21 mouse cellular contexts compared by ENCODE assay signal in the genomic region with DNA sequence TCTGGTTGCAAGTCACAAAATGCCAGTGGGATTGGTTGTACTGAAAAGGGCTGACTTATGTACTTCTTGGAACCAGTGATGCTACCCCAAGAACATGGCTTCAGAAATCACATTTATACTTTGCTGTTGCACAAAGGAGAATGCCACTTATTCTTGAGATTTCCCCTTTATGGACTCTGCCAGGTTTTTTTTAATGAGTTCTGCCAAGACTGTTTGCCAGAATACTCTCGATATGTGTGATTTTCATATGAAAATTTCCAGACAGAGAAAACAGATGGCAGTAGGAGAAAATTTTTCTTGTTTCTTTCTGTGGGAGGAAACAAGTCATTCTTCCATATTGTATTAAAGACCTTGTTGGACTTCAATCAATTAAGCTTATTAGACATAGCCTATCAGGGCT.
A peak's percentile ranks its signal among the peaks of the same experiment; 100 is the strongest.
DNase-seq lines count a peak whose midpoint lies in the region; ATAC-seq lines count a peak whose summit lies in the region.
"Had no signal": no experiment of that assay in that cellular context is flagged by ENCODE, and none has a peak within 500 bp of the region (broad histone marks: within the 10 kb centered on the region; RNA-seq: fewer than 3 reads in every experiment).

No protein-coding gene starts in this region.

- no peaks in the 10 kb centered on the region for H3K27me3 ChIP-seq in forebrain, embryonic 15.5 days
- H3K27me3 ChIP-seq in forebrain, embryonic 11.5 days (ENCODE audit: control insufficient read depth, insufficient read depth, low read length) = no peaks in the 10 kb centered on the region
- H3K27me3 ChIP-seq in heart, embryonic 12.5 days (replicated peaks) = no peaks in the 10 kb centered on the region
- H3K27me3 ChIP-seq: embryonic facial prominence, embryonic 12.5 days; embryonic facial prominence, embryonic 15.5 days; hindbrain, embryonic 12.5 days; hindbrain, embryonic 15.5 days had no signal

- no peak overlapping the region for H3K4me3 ChIP-seq in forebrain, embryonic 15.5 days
- H3K4me3 ChIP-seq in forebrain, embryonic 11.5 days (ENCODE audit: low read depth, low read length) = no peak overlapping the region
- H3K4me3 ChIP-seq in heart, embryonic 12.5 days = no peak overlapping the region
- H3K4me3 ChIP-seq: embryonic facial prominence, embryonic 12.5 days; embryonic facial prominence, embryonic 15.5 days; heart, adult 2 months; heart, embryonic 10.5 days; hindbrain, embryonic 12.5 days; hindbrain, embryonic 15.5 days had no signal

- no peaks in the 10 kb centered on the region for H3K36me3 ChIP-seq in forebrain, embryonic 15.5 days
- no peaks in the 10 kb centered on the region for H3K36me3 ChIP-seq in forebrain, embryonic 11.5 days (ENCODE audit: control insufficient read depth, insufficient read depth, low read length)
- no peaks in the 10 kb centered on the region for H3K36me3 ChIP-seq in heart, embryonic 12.5 days
- H3K36me3 ChIP-seq: embryonic facial prominence, embryonic 12.5 days; embryonic facial prominence, embryonic 15.5 days; heart, embryonic 10.5 days; hindbrain, embryonic 12.5 days; hindbrain, embryonic 15.5 days had no signal

- no peak overlapping the region for H3K4me2 ChIP-seq in forebrain, embryonic 15.5 days (replicated peaks)
- no peak overlapping the region for H3K4me2 ChIP-seq in forebrain, embryonic 11.5 days (ENCODE audit: low read depth, low read length, severe bottlenecking)
- H3K4me2 ChIP-seq in heart, embryonic 12.5 days = no peak overlapping the region
- H3K4me2 ChIP-seq: embryonic facial prominence, embryonic 12.5 days; embryonic facial prominence, embryonic 15.5 days; hindbrain, embryonic 12.5 days; hindbrain, embryonic 15.5 days had no signal

- H3K27ac ChIP-seq in forebrain, embryonic 15.5 days (replicated peaks) = peak overlapping the region; percentile 56; the same call in 1 of the 2 replicates
- no peak overlapping the region for H3K27ac ChIP-seq in forebrain, embryonic 11.5 days (ENCODE audit: low read depth, low read length)
- no peak overlapping the region for H3K27ac ChIP-seq in heart, embryonic 12.5 days (ENCODE audit: poor library complexity, severe bottlenecking)
- H3K27ac ChIP-seq: embryonic facial prominence, embryonic 12.5 days; embryonic facial prominence, embryonic 15.5 days; heart, adult 2 months; heart, embryonic 10.5 days; hindbrain, embryonic 12.5 days; hindbrain, embryonic 15.5 days had no signal

- no peaks in the 10 kb centered on the region for H3K4me1 ChIP-seq in forebrain, embryonic 15.5 days
- no peaks in the 10 kb centered on the region for H3K4me1 ChIP-seq in forebrain, embryonic 11.5 days (replicated peaks; ENCODE audit: control insufficient read depth, insufficient read depth, low read length)
- H3K4me1 ChIP-seq in heart, embryonic 12.5 days (replicated peaks) = no peaks in the 10 kb centered on the region
- H3K4me1 ChIP-seq: embryonic facial prominence, embryonic 12.5 days; embryonic facial prominence, embryonic 15.5 days; heart, embryonic 10.5 days; hindbrain, embryonic 12.5 days; hindbrain, embryonic 15.5 days had no signal

- peak; percentile 29; the same call in 1 of the 2 replicates for ATAC-seq in forebrain, embryonic 15.5 days (replicated peaks)
- no peak for ATAC-seq in forebrain, embryonic 11.5 days (replicated peaks; ENCODE audit: low FRiP score)
- no peak for ATAC-seq in heart, embryonic 12.5 days (ENCODE audit: insufficient number of reproducible peaks, low FRiP score)
- ATAC-seq: CD4-positive, CD25-positive, alpha-beta regulatory T cell, adult 4 months; intestine, postnatal 0 days had no signal

- 43% methylated on average over 1 of the region's 1 CpGs for WGBS in forebrain, embryonic 15.5 days
- 86% methylated on average over 1 of the region's 1 CpGs for WGBS in forebrain, embryonic 11.5 days
- 76% methylated on average over 1 of the region's 1 CpGs for WGBS in heart, embryonic 12.5 days

- no peaks in the 10 kb centered on the region for H3K9me3 ChIP-seq in forebrain, embryonic 15.5 days
- H3K9me3 ChIP-seq in forebrain, embryonic 11.5 days (ENCODE audit: control insufficient read depth, low read length) = no peaks in the 10 kb centered on the region
- no peaks in the 10 kb centered on the region for H3K9me3 ChIP-seq in heart, embryonic 12.5 days (replicated peaks)
- H3K9me3 ChIP-seq: embryonic facial prominence, embryonic 12.5 days; embryonic facial prominence, embryonic 15.5 days; heart, embryonic 10.5 days; hindbrain, embryonic 12.5 days; hindbrain, embryonic 15.5 days had no signal

- DNase-seq in forebrain, embryonic 11.5 days (ENCODE audit: low spot score) = no peak
- peak; percentile 37 for DNase-seq in brain, embryonic 18.5 days (ENCODE audit: low read depth, low spot score)
- peak; percentile 12 for DNase-seq in telencephalon, adult 2 months (ENCODE audit: low read depth, low spot score)
- DNase-seq in left cerebral cortex, postnatal 14 days (ENCODE audit: low spot score in 2 of 2) = no peak
- DNase-seq: adrenal gland, adult 2 months; adrenal gland, postnatal 14 days; cerebellum, adult 11 months; cerebellum, adult 9-11 months; cerebellum, postnatal 25 days; gastrocnemius, postnatal 10 days; gastrocnemius, postnatal 36 days; heart, adult 2 months had no signal

- H3K9ac ChIP-seq in forebrain, embryonic 15.5 days (replicated peaks) = no peak overlapping the region
- H3K9ac ChIP-seq in forebrain, embryonic 11.5 days (ENCODE audit: low read length) = no peak overlapping the region
- H3K9ac ChIP-seq in heart, embryonic 12.5 days = no peak overlapping the region
- H3K9ac ChIP-seq: embryonic facial prominence, embryonic 12.5 days; embryonic facial prominence, embryonic 15.5 days; hindbrain, embryonic 12.5 days; hindbrain, embryonic 15.5 days had no signal

- intact Hi-C loops in left cerebral cortex, postnatal 14 days (cut with DNase I) = no loop called here

Comparison
In these comparisons a context has a peak if more than half of its experiments do, and no peak if none do; other contexts are left out.
1. DNase-seq: peak in brain, embryonic 18.5 days (single experiment) and telencephalon, adult 2 months (single experiment); none in forebrain, embryonic 11.5 days (single experiment) and left cerebral cortex, postnatal 14 days (0 of 2).